Mouse (Mus musculus) neural tube, embryonic 11.5 days (tissue): ENCODE data around the gene Ifitm10. TPM values are rescaled to one million over a fixed set of nuclear protein-coding genes. Genes with fewer than 3 reads are reported as not detected.

Experiments
- ATAC-seq: fragments of 200-750 bp; cut with Nextera tagmentation; 2 replicates; pipeline ENCODE4 v1.8.0; 2017; ENCODE audit warnings: moderate number of reproducible peaks, mild to moderate bottlenecking, moderate TSS enrichment, moderate library complexity; ENCODE audit not compliant: insufficient read depth, low FRiP score, low TSS enrichment
- DNase-seq: peaks from one replicate; pipeline ENCODE4 v3.0.0-alpha.2; 2015; ENCODE audit warnings: low spot score
- H3K27ac ChIP-seq: fragments of 300-500 bp; sonication (generic); 2 replicates; pipeline ENCODE4 v1.5.1; 2014; ENCODE audit warnings: low read depth, mild to moderate bottlenecking, low read length
- H3K27me3 ChIP-seq: fragments of 300-500 bp; sonication (generic); 2 replicates; pipeline ENCODE4 v1.6.1; 2014; ENCODE audit warnings: mild to moderate bottlenecking, low read length, mixed read lengths; ENCODE audit not compliant: control insufficient read depth, insufficient read depth
- H3K36me3 ChIP-seq: fragments of 300-500 bp; sonication (generic); 2 replicates; pipeline ENCODE4 v1.6.1; 2014; ENCODE audit warnings: mild to moderate bottlenecking, low read length, moderate library complexity, mixed read lengths; ENCODE audit not compliant: control insufficient read depth, insufficient read depth
- H3K4me1 ChIP-seq: fragments of 300-500 bp; sonication (generic); 2 replicates; pipeline ENCODE4 v1.6.1; 2014; ENCODE audit warnings: low read length, mixed read lengths; ENCODE audit not compliant: control insufficient read depth, insufficient read depth
- H3K4me2 ChIP-seq: fragments of 300-500 bp; sonication (generic); 2 replicates; pipeline ENCODE4 v1.6.1; 2014; ENCODE audit warnings: low read depth, mild to moderate bottlenecking, moderate library complexity
- H3K4me3 ChIP-seq: fragments of 300-500 bp; sonication (generic); 2 replicates; pipeline ENCODE4 v1.5.1; 2014; ENCODE audit warnings: low read depth, low read length
- H3K9ac ChIP-seq: fragments of 300-500 bp; sonication (generic); 2 replicates; pipeline ENCODE4 v1.6.1; 2014; ENCODE audit warnings: mild to moderate bottlenecking, low read length
- H3K9me3 ChIP-seq: fragments of 300-500 bp; sonication (generic); 2 replicates; pipeline ENCODE4 v1.6.1; 2016; ENCODE audit warnings: low read length; ENCODE audit not compliant: control insufficient read depth
- WGBS: fragments of 180-500 bp; shearing (Covaris S2); extraction: QIAGEN DNeasy Blood & Tissue Kit; methylation state at CpG from one replicate; pipeline ENCODE4 v1.1.7; 2014; 5-methylcytosine and 5-hydroxymethylcytosine counted together
- polyA plus RNA-seq: library from polyadenylated mRNA; unstranded; fragments of >200 nt; fragmentation: Nextera tagmentation; extraction: Ambion mirVana; gene quantifications from 2 replicates; pipeline ENCODE4 v1.2.1, GENCODE M21; 2014

Ifitm10 gene
- polyA plus RNA-seq, 1 experiment from 2014 or later = not detected

DNA sequence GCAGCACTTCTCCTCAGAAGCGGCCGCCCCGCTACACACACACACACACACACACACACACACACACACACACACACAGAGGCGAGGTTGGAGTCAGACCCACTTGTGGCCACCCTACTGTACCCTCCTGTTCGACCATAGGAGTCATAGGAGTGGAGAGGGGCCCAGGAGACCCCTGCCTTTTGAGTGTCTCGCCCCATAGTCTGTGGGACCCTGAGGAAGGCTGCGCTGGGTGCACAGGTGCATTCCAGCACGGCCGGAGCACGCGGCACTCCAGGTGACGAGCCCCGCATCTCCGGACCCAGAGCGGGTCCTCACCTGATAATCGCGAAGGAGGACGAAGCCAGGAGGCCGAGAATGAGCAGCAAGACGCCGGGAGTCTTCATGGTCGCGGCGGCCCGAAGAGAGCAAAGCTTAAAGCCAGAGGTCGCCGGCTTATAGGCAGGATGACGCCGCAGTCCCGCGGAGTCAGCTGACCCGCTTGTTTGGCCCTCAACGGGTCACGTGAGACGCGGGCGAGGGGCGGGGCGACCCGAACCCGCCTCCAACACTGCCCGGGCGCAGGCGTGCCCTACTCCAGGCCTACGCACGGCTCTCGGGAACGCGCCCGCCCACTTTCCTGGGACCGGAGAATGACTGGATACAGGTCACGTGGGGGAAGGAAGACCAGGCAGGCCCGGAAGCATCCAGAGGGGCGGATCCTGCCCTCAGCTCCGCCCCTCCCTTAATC lies 14.0 kb upstream of the Ifitm10 start, which contains the start of gene Ctsd:
TSS of gene Ctsd (minus strand) at position 620 of the 730 bp plus-strand sequence.
- peak; percentile 97 for ATAC-seq
- Histone ChIP-seq H3K9ac (peak within 1 kb of the TSS; percentile 75), H3K4me3 (peak within 1 kb of the TSS; percentile 68), H3K27me3 (no peaks in the 10 kb centered on the region), H3K4me1 (peaks cover 8% of the 10 kb centered on the region; the same call in 1 of the 2 replicates), H3K27ac (0 out of 2 replicates have a peak within 1 kb of the TSS, but pooled peaks have one; percentile 4), H3K36me3 (no peaks in the 10 kb centered on the region), H3K4me2 (peak within 1 kb of the TSS; percentile 87), H3K9me3 (no peaks in the 10 kb centered on the region)
- WGBS = under 1% methylated on average over 55 of the region's 55 CpGs
- DNase-seq = peak; percentile 99

DNA sequence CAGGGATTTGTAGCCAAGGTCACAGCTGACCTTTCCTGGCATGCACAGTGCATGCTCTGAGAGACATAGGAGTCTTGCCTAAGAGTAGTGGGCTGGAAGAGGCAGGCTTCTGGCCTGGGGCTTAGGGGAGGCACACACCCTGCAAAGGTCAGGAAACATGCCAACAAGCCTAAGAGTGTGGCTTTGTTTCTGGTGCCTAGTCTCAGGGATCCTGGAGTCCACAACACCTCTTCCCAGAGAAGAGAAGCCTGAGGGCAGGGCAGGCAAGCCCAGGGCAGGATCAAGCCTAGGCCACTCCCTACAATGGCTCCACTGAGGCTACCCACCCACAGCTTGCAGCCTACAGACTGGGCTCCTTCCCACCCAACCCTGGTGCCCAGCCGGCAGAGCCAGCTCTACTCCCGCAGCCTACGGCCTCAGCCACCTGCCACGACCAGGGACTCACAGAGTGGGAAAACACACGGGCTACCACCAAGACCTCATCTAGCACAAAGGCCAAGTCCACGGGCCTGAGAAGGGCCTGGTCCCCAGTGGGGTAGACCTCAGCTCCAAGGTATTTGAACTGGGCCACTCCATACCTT lies 13.2 kb upstream of the Ifitm10 start:
- Histone ChIP-seq H3K4me2 (peak overlapping the region; percentile 87), H3K4me1 (peaks cover 8% of the 10 kb centered on the region; the same call in 1 of the 2 replicates), H3K4me3 (peak overlapping the region; percentile 68), H3K27me3 (no peaks in the 10 kb centered on the region), H3K9ac (peak overlapping the region; percentile 75), H3K36me3 (no peaks in the 10 kb centered on the region), H3K27ac (no peak overlapping the region), H3K9me3 (no peaks in the 10 kb centered on the region)
- ATAC-seq (no peak), DNase-seq (no peak)
- WGBS = 69% methylated on average over 6 of the region's 6 CpGs

- ATAC-seq = no peak
Observed at GRCm38 (mm10) chr7:142385742-142386403, 12.3 kb upstream of the Ifitm10 start.

DNA sequence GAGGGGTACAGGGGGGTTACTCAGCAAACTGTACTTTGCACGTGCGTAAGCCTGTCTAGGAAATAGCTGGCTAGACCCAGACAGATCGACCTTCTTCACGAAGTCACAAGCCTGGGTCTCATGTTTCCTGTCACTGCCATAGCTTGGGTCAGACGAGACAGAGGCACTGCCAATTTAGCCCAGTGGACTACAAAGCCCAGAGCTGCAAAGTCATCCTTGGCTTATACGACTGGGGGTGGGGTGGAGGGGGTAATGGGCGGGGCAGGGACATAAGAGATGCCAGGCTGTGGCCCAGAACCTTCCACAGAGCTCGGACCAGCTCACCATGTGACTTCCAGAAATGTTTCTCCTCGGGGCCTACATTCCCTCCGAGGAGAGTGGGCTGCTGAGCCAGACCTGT lies 10.8 kb upstream of the Ifitm10 start:
- Histone ChIP-seq H3K27me3 (no peaks in the 10 kb centered on the region), H3K27ac (no peak overlapping the region), H3K9ac (no peak overlapping the region), H3K4me2 (no peak overlapping the region), H3K4me1 (peaks cover 8% of the 10 kb centered on the region; the same call in 1 of the 2 replicates), H3K9me3 (no peaks in the 10 kb centered on the region), H3K4me3 (no peak overlapping the region), H3K36me3 (peaks cover 4% of the 10 kb centered on the region)
- DNase-seq (no peak), ATAC-seq (no peak)
- 85% methylated on average over 10 of the region's 10 CpGs for WGBS

More at GRCm38 (mm10) chr7:142385742-142386403, 12.3 kb upstream of the Ifitm10 start:
- Histone ChIP-seq H3K9me3 (no peaks in the 10 kb centered on the region), H3K4me2 (0 out of 2 replicates have a peak overlapping the region, but pooled peaks have one; percentile 87), H3K27ac (no peak overlapping the region), H3K9ac (no peak overlapping the region; the same call in 1 of the 2 replicates), H3K4me1 (peaks cover 8% of the 10 kb centered on the region; the same call in 1 of the 2 replicates), H3K36me3 (peaks cover under 1% of the 10 kb centered on the region), H3K4me3 (no peak overlapping the region), H3K27me3 (no peaks in the 10 kb centered on the region)
- DNase-seq = no peak
- WGBS = 83% methylated on average over 3 of the region's 3 CpGs

DNA sequence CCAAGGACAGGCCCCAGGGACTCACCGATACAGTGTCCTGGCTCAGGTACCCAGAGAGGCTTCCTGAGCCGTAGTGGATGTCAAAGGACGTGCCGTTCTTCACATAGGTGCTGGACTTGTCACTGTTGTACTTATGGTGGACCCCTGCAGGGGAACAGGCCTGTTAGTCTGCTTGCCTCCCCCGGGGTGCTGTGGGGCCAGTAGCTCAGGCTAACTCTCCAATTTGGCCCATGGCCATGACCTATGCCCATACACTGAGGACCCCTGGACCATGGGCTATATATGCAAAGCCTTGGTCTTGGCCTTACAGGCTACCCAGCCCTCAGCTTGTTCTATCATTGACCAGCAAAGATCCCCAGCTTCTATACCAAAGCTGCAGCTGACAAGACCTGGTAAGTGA lies 9.0 kb upstream of the Ifitm10 start, which contains the start of gene Gm49369:
TSS of gene Gm49369 (minus strand) at position 101 of the 400 bp plus-strand sequence.
- H3K9ac ChIP-seq = no peak within 1 kb of the TSS
- peaks cover 8% of the 10 kb centered on the region for H3K36me3 ChIP-seq
- no peak within 1 kb of the TSS for H3K4me2 ChIP-seq
- H3K27me3 ChIP-seq = no peaks in the 10 kb centered on the region
- H3K9me3 ChIP-seq = no peaks in the 10 kb centered on the region
- no peak within 1 kb of the TSS for H3K27ac ChIP-seq
- peaks cover 8% of the 10 kb centered on the region; the same call in 1 of the 2 replicates for H3K4me1 ChIP-seq
- H3K4me3 ChIP-seq = no peak within 1 kb of the TSS
- no peak for ATAC-seq
- DNase-seq = no peak
- WGBS = 92% methylated on average over 5 of the region's 5 CpGs

DNA sequence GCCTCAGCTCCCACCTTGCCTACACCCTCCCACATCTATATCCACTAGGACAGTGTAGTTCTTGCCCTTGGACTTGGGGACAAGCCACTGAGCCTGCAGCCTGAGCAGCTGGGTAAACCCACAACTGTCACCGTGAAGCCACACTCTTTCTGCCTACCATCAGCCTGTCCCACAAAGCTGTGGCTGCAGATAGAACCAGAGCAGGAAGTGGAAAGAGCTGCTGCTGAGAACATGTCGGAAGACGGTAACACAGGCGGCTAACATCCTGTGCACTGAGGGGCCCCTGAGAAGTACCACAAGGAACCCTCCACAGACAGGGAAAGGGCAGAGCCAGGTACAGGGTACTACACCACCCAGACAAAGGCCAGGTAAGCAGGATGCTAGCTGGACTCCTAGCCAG lies 7.6 kb upstream of the Ifitm10 start:
- ATAC-seq (no peak), DNase-seq (no peak)
- Histone ChIP-seq H3K27ac (no peak overlapping the region), H3K9me3 (no peaks in the 10 kb centered on the region), H3K9ac (no peak overlapping the region), H3K4me3 (no peak overlapping the region), H3K4me1 (no peaks in the 10 kb centered on the region), H3K4me2 (no peak overlapping the region), H3K36me3 (peaks cover 12% of the 10 kb centered on the region), H3K27me3 (no peaks in the 10 kb centered on the region)
- whole genome bisulfite sequencing = 98% methylated on average over 4 of the region's 4 CpGs

GRCm38 (mm10) chr7:142379186-142379585 lies 5.6 kb upstream of the Ifitm10 start:
- WGBS = 74% methylated on average over 6 of the region's 6 CpGs
- peaks cover 12% of the 10 kb centered on the region for H3K36me3 ChIP-seq

GRCm38 (mm10) chr7:142377233-142377925 lies 3.8 kb upstream of the Ifitm10 start:
- Histone ChIP-seq H3K27me3 (peaks cover 7% of the 10 kb centered on the region), H3K36me3 (peaks cover 12% of the 10 kb centered on the region), H3K4me2 (no peak overlapping the region), H3K9me3 (no peaks in the 10 kb centered on the region), H3K27ac (no peak overlapping the region), H3K4me1 (no peaks in the 10 kb centered on the region), H3K9ac (no peak overlapping the region), H3K4me3 (no peak overlapping the region)
- DNase-seq (no peak), ATAC-seq (no peak)
- 93% methylated on average over 14 of the region's 14 CpGs for WGBS

More at GRCm38 (mm10) chr7:142379186-142379585, 5.6 kb upstream of the Ifitm10 start:
- ATAC-seq = no peak
- DNase-seq = no peak
- Histone ChIP-seq H3K9ac (no peak overlapping the region), H3K4me2 (no peak overlapping the region), H3K4me1 (no peaks in the 10 kb centered on the region), H3K9me3 (no peaks in the 10 kb centered on the region), H3K4me3 (no peak overlapping the region), H3K27ac (no peak overlapping the region), H3K27me3 (no peaks in the 10 kb centered on the region)
